Mouse (Mus musculus) neural tube, embryonic 14.5 days (tissue): ENCODE measurements around the gene Cars2. TPM values are rescaled to one million over a fixed set of nuclear protein-coding genes. Genes with fewer than 3 reads are reported as not detected.

ENCODE experiments used
- ATAC-seq: fragments of 200-750 bp; cut with Nextera tagmentation; 2 replicates; pipeline ENCODE4 v1.8.0; 2017; ENCODE audit warnings: low read depth, mild to moderate bottlenecking, moderate TSS enrichment, moderate library complexity
- H3K27ac ChIP-seq: fragments of 300-500 bp; sonication (generic); 2 replicates; pipeline ENCODE4 v1.5.1; 2014; ENCODE audit warnings: low read depth, mild to moderate bottlenecking, control low read depth, low read length, moderate library complexity, mixed read lengths
- H3K27me3 ChIP-seq: fragments of 300-500 bp; sonication (generic); 2 replicates; pipeline ENCODE4 v1.6.1; 2014; ENCODE audit warnings: low read length; ENCODE audit not compliant: control insufficient read depth, insufficient read depth
- H3K36me3 ChIP-seq: fragments of 300-500 bp; sonication (generic); 2 replicates; pipeline ENCODE4 v1.6.1; 2014; ENCODE audit warnings: low read length, mixed read lengths; ENCODE audit not compliant: control insufficient read depth, insufficient read depth
- H3K4me1 ChIP-seq: fragments of 300-500 bp; sonication (generic); 2 replicates; pipeline ENCODE4 v1.6.1; 2014; ENCODE audit warnings: low read length; ENCODE audit not compliant: control insufficient read depth, insufficient read depth
- H3K4me2 ChIP-seq: fragments of 300-500 bp; sonication (generic); 2 replicates; pipeline ENCODE4 v1.6.1; 2014; ENCODE audit warnings: mild to moderate bottlenecking, low read depth, low read length, control low read depth
- H3K4me3 ChIP-seq: fragments of 300-500 bp; sonication (generic); 2 replicates; pipeline ENCODE4 v1.5.1; 2014; ENCODE audit warnings: low read depth, low read length, control low read depth, mixed read lengths
- H3K9ac ChIP-seq: fragments of 300-500 bp; sonication (generic); replicated peaks from 2 replicates; pipeline ENCODE4 v1.6.1; 2014; ENCODE audit warnings: low read depth, mild to moderate bottlenecking, control low read depth, low read length, mixed read lengths
- H3K9me3 ChIP-seq: fragments of 300-500 bp; sonication (generic); 2 replicates; pipeline ENCODE4 v1.6.1; 2016; ENCODE audit warnings: low read length; ENCODE audit not compliant: control insufficient read depth
- WGBS: fragments of 180-500 bp; shearing (Covaris S2); extraction: QIAGEN DNeasy Blood & Tissue Kit; methylation state at CpG from one replicate; pipeline ENCODE4 v1.1.7; 2014; 5-methylcytosine and 5-hydroxymethylcytosine counted together
- polyA plus RNA-seq: library from polyadenylated mRNA; unstranded; fragments of >200 nt; fragmentation: Nextera tagmentation; extraction: Ambion mirVana; gene quantifications from 2 replicates; pipeline ENCODE4 v1.2.1, GENCODE M21; 2014

Cars2 gene
- polyA plus RNA-seq, 1 experiment from 2014 or later, result 27.6 TPM

DNA sequence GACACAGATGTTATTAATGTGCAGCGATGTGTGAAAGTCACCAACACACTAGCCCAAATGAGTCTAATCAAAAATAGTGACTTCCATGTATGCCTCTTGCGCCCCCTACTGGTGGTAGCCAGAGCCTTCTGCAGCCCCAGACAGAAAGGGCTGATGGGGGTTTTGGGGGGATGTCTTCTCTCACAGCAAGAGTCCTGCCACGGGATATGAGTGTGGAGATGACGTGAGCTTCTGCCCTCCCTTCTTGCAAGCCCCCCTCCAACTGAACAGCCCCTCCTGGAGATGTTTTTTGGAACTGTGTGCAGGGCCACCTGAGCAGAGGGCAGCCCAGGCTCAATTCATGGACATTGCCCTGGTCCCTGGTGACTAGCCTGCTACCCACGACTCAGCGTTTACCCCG lies 64.4 kb downstream of the Cars2 start:
- no peaks in the 10 kb centered on the region for H3K36me3 ChIP-seq
- 23% methylated on average over 7 of the region's 7 CpGs for WGBS
- no peaks in the 10 kb centered on the region for H3K9me3 ChIP-seq
- H3K27me3 ChIP-seq, result peaks cover 3% of the 10 kb centered on the region; the same call in 1 of the 2 replicates
- H3K4me3 ChIP-seq, result no peak overlapping the region
- ATAC-seq, result no peak; the same call in 1 of the 2 replicates
- H3K9ac ChIP-seq, result no peak overlapping the region
- H3K27ac ChIP-seq, result no peak overlapping the region
- no peaks in the 10 kb centered on the region for H3K4me1 ChIP-seq
- no peak overlapping the region for H3K4me2 ChIP-seq

- peaks cover 23% of the 10 kb centered on the region for H3K27me3 ChIP-seq
- H3K9ac ChIP-seq, result no peak overlapping the region
- no peak overlapping the region for H3K4me3 ChIP-seq
- 68% methylated on average over 3 of the region's 3 CpGs for WGBS
- no peaks in the 10 kb centered on the region for H3K36me3 ChIP-seq
- H3K9me3 ChIP-seq, result no peaks in the 10 kb centered on the region
- no peak overlapping the region for H3K4me2 ChIP-seq
- peaks cover 9% of the 10 kb centered on the region for H3K4me1 ChIP-seq
- no peak overlapping the region for H3K27ac ChIP-seq
- no peak for ATAC-seq
These were observed 68.0 kb downstream of the Cars2 start for GRCm38 (mm10) chr8:11482537-11482936.

GRCm38 (mm10) chr8:11481876-11482275 lies 68.7 kb downstream of the Cars2 start:
- H3K9me3 ChIP-seq, result no peaks in the 10 kb centered on the region
- no peak overlapping the region for H3K4me3 ChIP-seq
- peaks cover 26% of the 10 kb centered on the region for H3K27me3 ChIP-seq
- peaks cover 9% of the 10 kb centered on the region for H3K4me1 ChIP-seq
- no peak overlapping the region for H3K4me2 ChIP-seq
- WGBS, result 66% methylated on average over 3 of the region's 3 CpGs
- H3K36me3 ChIP-seq, result no peaks in the 10 kb centered on the region
- no peak for ATAC-seq
- H3K9ac ChIP-seq, result no peak overlapping the region
- H3K27ac ChIP-seq, result no peak overlapping the region

- H3K4me1 ChIP-seq, result peaks cover 9% of the 10 kb centered on the region
- H3K9me3 ChIP-seq, result no peaks in the 10 kb centered on the region
- no peak overlapping the region for H3K27ac ChIP-seq
- ATAC-seq, result no peak
- H3K9ac ChIP-seq, result no peak overlapping the region
- H3K4me3 ChIP-seq, result no peak overlapping the region
- peaks cover 47% of the 10 kb centered on the region for H3K27me3 ChIP-seq
- WGBS, result 4% methylated on average over 14 of the region's 14 CpGs
- H3K4me2 ChIP-seq, result no peak overlapping the region
- no peaks in the 10 kb centered on the region for H3K36me3 ChIP-seq
These were observed 71.0 kb downstream of the Cars2 start for GRCm38 (mm10) chr8:11479591-11479990.

DNA sequence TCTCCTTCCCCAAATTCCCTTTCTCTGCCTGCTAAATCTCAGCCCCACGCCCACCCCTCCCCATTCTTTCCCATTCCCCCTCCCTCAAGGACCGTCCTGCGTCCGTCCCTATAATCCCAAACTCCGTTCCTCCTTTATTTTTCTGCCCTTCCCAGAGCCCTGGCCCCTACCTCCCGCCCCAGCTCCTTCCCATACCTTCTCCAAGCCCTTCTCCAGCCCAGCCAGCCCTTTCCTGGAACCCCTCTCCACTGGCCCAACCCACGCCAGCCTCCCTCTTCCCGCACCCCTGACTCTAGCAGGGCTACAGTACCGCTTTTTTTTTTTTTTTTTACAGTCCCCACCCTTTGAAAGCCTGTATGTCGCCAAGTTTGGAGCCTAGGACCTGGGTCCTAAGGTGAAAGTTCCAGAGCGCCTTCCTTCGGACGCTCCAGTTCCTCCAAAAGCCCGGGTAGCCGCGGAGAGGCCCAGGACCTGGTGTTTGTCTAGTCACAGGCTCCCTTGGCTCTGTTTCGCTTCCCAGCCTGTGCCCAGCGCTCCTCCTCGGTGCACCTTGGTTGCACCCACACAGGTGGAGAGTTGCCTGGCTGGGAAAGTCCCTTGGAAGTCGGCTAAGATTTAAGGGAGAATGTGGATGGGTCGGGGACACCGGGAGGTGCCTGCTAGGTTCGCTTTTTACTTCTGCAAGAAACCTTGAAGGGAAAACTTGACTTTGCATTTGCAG lies 71.6 kb downstream of the Cars2 start:
- Histone ChIP-seq H3K4me3 (peak overlapping the region; percentile 44), H3K9me3 (no peaks in the 10 kb centered on the region), H3K4me2 (peak overlapping the region; percentile 93), H3K9ac (no peak overlapping the region), H3K36me3 (no peaks in the 10 kb centered on the region), H3K27ac (no peak overlapping the region), H3K27me3 (peaks cover 52% of the 10 kb centered on the region), H3K4me1 (peaks cover 9% of the 10 kb centered on the region)
- ATAC-seq, result no peak; the same call in 1 of the 2 replicates
- WGBS, result 2% methylated on average over 22 of the region's 23 CpGs

- H3K4me2 ChIP-seq, result peak within 1 kb of the TSS; percentile 93
- H3K9me3 ChIP-seq, result no peaks in the 10 kb centered on the region
- peaks cover 52% of the 10 kb centered on the region for H3K27me3 ChIP-seq
- H3K9ac ChIP-seq, result peak within 1 kb of the TSS; percentile 37; the same call in 1 of the 2 replicates
- no peaks in the 10 kb centered on the region for H3K36me3 ChIP-seq
- peak within 1 kb of the TSS; percentile 44 for H3K4me3 ChIP-seq
- under 1% methylated on average over 67 of the region's 69 CpGs for WGBS
- ATAC-seq, result peak; percentile 69; the same call in 1 of the 2 replicates
- peaks cover 9% of the 10 kb centered on the region for H3K4me1 ChIP-seq
- H3K27ac ChIP-seq, result no peak within 1 kb of the TSS
These were observed 72.5 kb downstream of the Cars2 start, which contains the start of gene Rab20 for GRCm38 (mm10) chr8:11477811-11478761. Rab20 (minus strand) TSS chr8:11478710.

DNA sequence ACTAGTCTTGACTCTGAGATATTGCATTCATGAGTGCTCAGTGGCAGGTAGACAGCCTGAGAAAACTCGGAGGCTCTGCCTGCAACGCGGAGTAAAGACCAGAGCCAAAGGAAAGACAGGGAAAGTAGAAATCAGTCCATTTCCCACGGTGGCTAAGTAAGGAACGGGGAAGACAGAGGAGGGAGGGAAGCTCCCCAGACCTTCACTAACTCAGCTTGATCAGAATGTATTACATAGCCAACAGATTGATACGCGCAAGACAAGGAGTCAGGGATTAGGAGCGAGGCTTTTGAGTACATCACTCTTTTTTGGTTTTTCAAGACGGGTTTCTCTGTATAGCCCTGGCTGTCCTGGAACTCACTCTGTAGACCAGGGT lies 73.4 kb downstream of the Cars2 start:
- H3K27me3 ChIP-seq, result peaks cover 52% of the 10 kb centered on the region
- no peaks in the 10 kb centered on the region for H3K9me3 ChIP-seq
- no peak for ATAC-seq
- peaks cover 9% of the 10 kb centered on the region for H3K4me1 ChIP-seq
- 3% methylated on average over 9 of the region's 9 CpGs for WGBS
- peak overlapping the region; percentile 6; the same call in 1 of the 2 replicates for H3K4me3 ChIP-seq
- no peak overlapping the region for H3K9ac ChIP-seq
- H3K27ac ChIP-seq, result no peak overlapping the region
- H3K36me3 ChIP-seq, result no peaks in the 10 kb centered on the region
- H3K4me2 ChIP-seq, result peak overlapping the region; percentile 93

DNA sequence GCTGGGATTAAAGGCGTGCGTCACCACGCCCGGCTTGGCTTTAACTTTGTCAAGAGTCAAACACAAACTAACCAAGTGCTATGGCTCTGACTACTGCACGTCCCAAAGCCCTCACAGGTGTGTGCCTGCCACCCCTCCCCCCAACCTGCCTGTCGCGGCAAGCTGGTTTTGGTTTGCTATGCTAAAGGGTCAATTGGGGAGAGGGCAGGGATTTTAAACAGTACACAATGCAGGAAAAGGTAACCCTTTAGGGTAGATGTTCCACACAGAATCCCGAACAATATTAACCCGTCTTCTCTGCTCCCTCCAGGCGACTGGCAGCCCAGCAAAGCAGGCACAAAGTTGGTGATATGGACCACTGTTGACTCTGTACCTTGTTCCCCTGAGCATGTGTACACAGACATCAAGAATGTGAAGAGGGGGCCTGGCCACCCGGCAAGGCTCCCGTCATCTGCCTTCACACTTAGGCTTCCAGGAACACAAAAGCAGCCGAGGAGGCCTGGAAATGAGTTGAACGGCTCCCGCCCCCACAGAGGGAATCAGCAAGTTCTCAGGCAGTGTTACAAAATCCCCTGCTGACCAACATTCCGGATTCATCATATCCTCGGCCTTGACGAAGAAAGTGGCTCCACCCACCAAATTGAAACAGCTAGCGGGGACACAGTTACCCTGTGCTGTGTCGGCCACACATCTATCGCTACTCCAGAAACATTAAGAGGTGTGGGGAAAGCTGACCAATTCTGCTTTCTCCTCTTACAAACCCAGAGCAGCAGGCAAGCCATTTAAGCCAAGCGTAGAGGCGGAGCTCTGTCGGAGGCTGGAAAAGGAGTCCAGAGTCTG lies 74.0 kb downstream of the Cars2 start:
- peak overlapping the region; percentile 6; the same call in 1 of the 2 replicates for H3K4me3 ChIP-seq
- no peak overlapping the region for H3K27ac ChIP-seq
- peaks cover 52% of the 10 kb centered on the region for H3K27me3 ChIP-seq
- peaks cover 9% of the 10 kb centered on the region for H3K4me1 ChIP-seq
- no peaks in the 10 kb centered on the region for H3K36me3 ChIP-seq
- ATAC-seq, result no peak
- no peak overlapping the region for H3K9ac ChIP-seq
- H3K9me3 ChIP-seq, result no peaks in the 10 kb centered on the region
- WGBS, result 9% methylated on average over 24 of the region's 24 CpGs
- H3K4me2 ChIP-seq, result peak overlapping the region; percentile 32
